Mouse (Mus musculus) heart, postnatal 0 days (tissue): ENCODE results near the gene Gm43302.
"Not testable (repeated sequence)": the region's sequence is repeated elsewhere in the genome, so short reads cannot be mapped to it uniquely, and the experiment has no call there.

ENCODE experiments used
- CTCF ChIP-seq: IDR thresholded peaks from 2 replicates; pipeline ENCODE4 v1.5.1; 2016; ENCODE audit warnings: antibody characterized with exemption, control low read depth, low read depth
- EP300 ChIP-seq: IDR thresholded peaks from 2 replicates; pipeline ENCODE4 v1.6.1; 2016; ENCODE audit warnings: antibody characterized with exemption, low read depth

DNA sequence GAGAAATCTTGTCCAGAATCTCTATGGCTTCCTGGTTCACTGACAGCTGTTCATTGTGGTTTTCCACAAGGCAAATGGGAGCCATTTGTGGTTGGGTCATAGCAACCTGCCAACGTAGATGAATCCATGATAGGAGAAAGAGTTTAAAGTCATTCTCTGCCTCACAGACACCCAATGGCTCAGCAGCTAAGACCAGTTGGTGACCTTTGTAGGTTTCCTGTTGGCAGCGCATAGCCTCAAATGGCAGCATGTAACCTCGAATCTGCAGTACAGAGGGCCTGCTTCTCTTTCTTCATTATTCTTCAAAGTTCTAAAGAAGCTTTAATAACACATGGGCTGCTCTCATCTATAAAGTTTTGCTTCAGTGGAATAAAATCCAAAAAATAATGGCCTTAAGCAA lies 2.6 kb downstream of the Gm43302 start:
- not testable (repeated sequence) for TF ChIP-seq CTCF, EP300
